Mouse (Mus musculus): ENCODE measurements around the gene Ralgapa2. TPM values are rescaled to one million over a fixed set of nuclear protein-coding genes. Genes with fewer than 3 reads are reported as not detected.
"Not testable (repeated sequence)": the region's sequence is repeated elsewhere in the genome, so short reads cannot be mapped to it uniquely, and the experiment has no call there.

Gene Ralgapa2
- total RNA-seq, 2 experiments from 2014 or later: 27.5 to 32.8 TPM

- DNase-seq: no peak
Measured at GRCm38 (mm10) chr2:146496995-146497394, 15.1 kb downstream of the Ralgapa2 start.

GRCm38 (mm10) chr2:146495781-146496180 lies 16.4 kb downstream of the Ralgapa2 start:
- peak; percentile 20 to 30 for DNase-seq

- DNase-seq: no peak
Measured at GRCm38 (mm10) chr2:146493354-146493946, 18.7 kb downstream of the Ralgapa2 start.

GRCm38 (mm10) chr2:146491830-146492610 lies 20.1 kb downstream of the Ralgapa2 start:
- DNase-seq: no peak

- DNase-seq: no peak
Measured at GRCm38 (mm10) chr2:146490926-146491325, 21.2 kb downstream of the Ralgapa2 start.

GRCm38 (mm10) chr2:146488291-146488690 lies 23.9 kb downstream of the Ralgapa2 start:
- DNase-seq: no peak

GRCm38 (mm10) chr2:146482859-146483258 lies 29.3 kb downstream of the Ralgapa2 start:
- no peak for DNase-seq

GRCm38 (mm10) chr2:146477491-146477890 lies 34.7 kb downstream of the Ralgapa2 start:
- DNase-seq: no peak

- DNase-seq: no peak
Measured at GRCm38 (mm10) chr2:146476428-146476972, 35.6 kb downstream of the Ralgapa2 start.

GRCm38 (mm10) chr2:146476001-146476400 lies 36.1 kb downstream of the Ralgapa2 start:
- no peak for DNase-seq

GRCm38 (mm10) chr2:146470947-146471346 lies 41.2 kb downstream of the Ralgapa2 start:
- no peak for DNase-seq

- DNase-seq: peak in 1 of 2 experiments; percentile 16
Measured at GRCm38 (mm10) chr2:146469707-146470420, 42.3 kb downstream of the Ralgapa2 start.

GRCm38 (mm10) chr2:146468898-146469297 lies 43.2 kb downstream of the Ralgapa2 start:
- DNase-seq: no peak

- no peak for DNase-seq
Measured at GRCm38 (mm10) chr2:146468016-146468415, 44.1 kb downstream of the Ralgapa2 start.

GRCm38 (mm10) chr2:146466811-146467210 lies 45.3 kb downstream of the Ralgapa2 start:
- not testable (repeated sequence) for DNase-seq

- DNase-seq: no peak
Measured at GRCm38 (mm10) chr2:146457494-146457893, 54.6 kb downstream of the Ralgapa2 start.

- no peak for DNase-seq
Measured at GRCm38 (mm10) chr2:146456612-146457011, 55.5 kb downstream of the Ralgapa2 start.

- no peak for DNase-seq
Measured at GRCm38 (mm10) chr2:146456062-146456461, 56.1 kb downstream of the Ralgapa2 start.

- DNase-seq: no peak
Measured at GRCm38 (mm10) chr2:146444009-146444408, 68.1 kb downstream of the Ralgapa2 start.

GRCm38 (mm10) chr2:146443291-146443875 lies 68.8 kb downstream of the Ralgapa2 start:
- no peak for DNase-seq

GRCm38 (mm10) chr2:146441711-146442110 lies 70.4 kb downstream of the Ralgapa2 start:
- DNase-seq: no peak

- DNase-seq: no peak
Measured at GRCm38 (mm10) chr2:146428751-146429150, 83.4 kb downstream of the Ralgapa2 start.

GRCm38 (mm10) chr2:146427380-146427779 lies 84.8 kb downstream of the Ralgapa2 start:
- DNase-seq: no peak
